Comparison of ENCODE assay signal across 10 mouse cellular contexts in genomic region chr3:33090001-33090400, GRCm38 (mm10). TPM values are rescaled to one million over a fixed set of nuclear protein-coding genes. Genes with fewer than 3 reads are reported as not detected.
DNase-seq lines count a peak whose midpoint lies in the region; ATAC-seq lines count a peak whose summit lies in the region.
"Had no signal": no experiment of that assay in that cellular context is flagged by ENCODE, and none has a peak within 500 bp of the region (broad histone marks: within the 10 kb centered on the region; RNA-seq: fewer than 3 reads in every experiment).

No protein-coding gene starts in this region.

- peak; percentile 17 for DNase-seq in cerebellum, adult 9-10 months
- DNase-seq in cerebellum, adult 18-20 months: no peak
- DNase-seq in ES-CJ7 (ENCODE audit: low read depth, low spot score): peak; percentile 14
- peak; percentile 93 for DNase-seq in midbrain, embryonic 11.5 days (ENCODE audit: low spot score, missing footprints)
- DNase-seq in right cerebral cortex, postnatal 10 days (ENCODE audit: low spot score in 2 of 2): no peak
- no peak for DNase-seq in spleen, postnatal 36 days (ENCODE audit: low spot score in 2 of 2)
- DNase-seq: thymus, adult 18-20 months had no signal

- H3K9ac ChIP-seq in forebrain, embryonic 12.5 days: no peak overlapping the region
- H3K9ac ChIP-seq in midbrain, embryonic 11.5 days (ENCODE audit: low read length): peak overlapping the region; percentile 38; the same call in 1 of the 2 replicates

- WGBS in forebrain, embryonic 12.5 days: 4% methylated on average over 9 of the region's 9 CpGs
- WGBS in midbrain, embryonic 11.5 days: 16% methylated on average over 9 of the region's 9 CpGs

- ATAC-seq in forebrain, embryonic 12.5 days (ENCODE audit: low FRiP score): peak; percentile 90
- peak; percentile 87 for ATAC-seq in midbrain, embryonic 11.5 days (ENCODE audit: low FRiP score)
- ATAC-seq in erythroblast, adult 5-6 weeks (replicated peaks; ENCODE audit: low FRiP score, poor library complexity, severe bottlenecking): no peak

- no peak overlapping the region for H3K27ac ChIP-seq in forebrain, embryonic 12.5 days
- H3K27ac ChIP-seq in midbrain, embryonic 11.5 days (ENCODE audit: low read depth, low read length): no peak overlapping the region

- H3K4me1 ChIP-seq in forebrain, embryonic 12.5 days: peaks cover 18% of the 10 kb centered on the region
- H3K4me1 ChIP-seq in midbrain, embryonic 11.5 days (ENCODE audit: control insufficient read depth, insufficient read depth, low read length): peaks cover 8% of the 10 kb centered on the region; the same call in 1 of the 2 replicates

- H3K36me3 ChIP-seq in forebrain, embryonic 12.5 days (replicated peaks): no peaks in the 10 kb centered on the region
- no peaks in the 10 kb centered on the region for H3K36me3 ChIP-seq in midbrain, embryonic 11.5 days (ENCODE audit: control insufficient read depth, insufficient read depth, low read length)

- H3K4me3 ChIP-seq in forebrain, embryonic 12.5 days (replicated peaks): peak overlapping the region; percentile 6; the same call in 1 of the 2 replicates
- no peak overlapping the region for H3K4me3 ChIP-seq in midbrain, embryonic 11.5 days (ENCODE audit: low read depth, low read length)

- H3K9me3 ChIP-seq in forebrain, embryonic 12.5 days: no peaks in the 10 kb centered on the region
- no peaks in the 10 kb centered on the region for H3K9me3 ChIP-seq in midbrain, embryonic 11.5 days (ENCODE audit: control insufficient read depth, low read length)

- H3K4me2 ChIP-seq in forebrain, embryonic 12.5 days: peak overlapping the region; percentile 42
- H3K4me2 ChIP-seq in midbrain, embryonic 11.5 days: peak overlapping the region; percentile 28
- H3K4me2 ChIP-seq: liver, embryonic 11.5 days had no signal

- no peaks in the 10 kb centered on the region for H3K27me3 ChIP-seq in forebrain, embryonic 12.5 days
- no peaks in the 10 kb centered on the region for H3K27me3 ChIP-seq in midbrain, embryonic 11.5 days (ENCODE audit: control insufficient read depth, insufficient read depth, low read length)

RNA-seq across cellular contexts. Expression of gene Pex5l, which starts 53.0 kb away (rescaled TPM):
- polyA plus RNA-seq in forebrain, embryonic 12.5 days (2016; fragmentation: Nextera tagmentation; extraction: Ambion mirVana): 1.4 and 1.5 TPM in 2 replicates
- polyA plus RNA-seq in midbrain, embryonic 11.5 days (2014; fragmentation: Nextera tagmentation; extraction: Ambion mirVana): 1.4 and 1.9 TPM in 2 replicates
- total RNA-seq in erythroblast, adult 5-6 weeks (2015; ENCODE audit: low replicate concordance): not detected in 2 replicates
- not detected in 2 replicates for total RNA-seq in erythroblast, adult 5-6 weeks (2017; ENCODE audit: low replicate concordance)

Comparison
In these comparisons a context has a peak if more than half of its experiments do, and no peak if none do; other contexts are left out.
1. DNase-seq: peak in cerebellum, adult 9-10 months (single experiment), ES-CJ7 (single experiment) and midbrain, embryonic 11.5 days (single experiment); none in cerebellum, adult 18-20 months (0 of 2), right cerebral cortex, postnatal 10 days (0 of 2) and spleen, postnatal 36 days (0 of 2).